Mouse (Mus musculus) stomach, postnatal 0 days (tissue): ENCODE measurements at regions not wholly inside any gene's neighbourhood (a gene's known extent, or its start where the extent isn't known, plus 50 kb on each side); places are given as distances from the start of the nearest gene placed in this dataset.

Experiments used
- ATAC-seq: fragments of 200-750 bp; cut with Nextera tagmentation; 2 replicates; pipeline ENCODE4 v1.8.0; 2017; ENCODE audit not compliant: low FRiP score, low TSS enrichment
- DNase-seq: peaks from one replicate; pipeline ENCODE4 v3.0.0-alpha.2; 2016; ENCODE audit warnings: low spot score
- H3K27ac ChIP-seq: fragments of 300-500 bp; sonication (generic); replicated peaks from 2 replicates; pipeline ENCODE4 v1.5.1; 2014; ENCODE audit warnings: mild to moderate bottlenecking, control low read depth
- H3K27me3 ChIP-seq: fragments of 300-500 bp; sonication (generic); 2 replicates; pipeline ENCODE4 v1.6.1; 2014; ENCODE audit warnings: low read length; ENCODE audit not compliant: control insufficient read depth, insufficient read depth
- H3K36me3 ChIP-seq: fragments of 300-500 bp; sonication (generic); 2 replicates; pipeline ENCODE4 v1.6.1; 2014; ENCODE audit warnings: low read length, mixed read lengths; ENCODE audit not compliant: control insufficient read depth, insufficient read depth
- H3K4me1 ChIP-seq: fragments of 300-500 bp; sonication (generic); replicated peaks from 2 replicates; pipeline ENCODE4 v1.6.1; 2014; ENCODE audit warnings: antibody characterized with exemption; ENCODE audit not compliant: control insufficient read depth, insufficient read depth
- H3K4me2 ChIP-seq: fragments of 300-500 bp; sonication (generic); replicated peaks from 2 replicates; pipeline ENCODE4 v1.6.1; 2014; ENCODE audit warnings: low read depth, mild to moderate bottlenecking, control low read depth, moderate library complexity
- H3K4me3 ChIP-seq: fragments of 300-500 bp; sonication (generic); 2 replicates; pipeline ENCODE4 v1.5.1; 2014; ENCODE audit warnings: low read depth, low read length, control low read depth
- H3K9ac ChIP-seq: fragments of 300-500 bp; sonication (generic); 2 replicates; pipeline ENCODE4 v1.6.1; 2014; ENCODE audit warnings: mild to moderate bottlenecking, low read length, control low read depth, mixed read lengths
- H3K9me3 ChIP-seq: fragments of 300-500 bp; sonication (generic); 2 replicates; pipeline ENCODE4 v1.6.1; 2016; ENCODE audit warnings: low read length; ENCODE audit not compliant: control insufficient read depth
- CTCF ChIP-seq: IDR thresholded peaks from 2 replicates; pipeline ENCODE4 v1.5.1; 2016; ENCODE audit warnings: antibody characterized with exemption, low read depth, mild to moderate bottlenecking, moderate library complexity
- EP300 ChIP-seq: optimal IDR thresholded peaks from 2 replicates; pipeline ENCODE3; 2016; ENCODE audit warnings: antibody characterized with exemption
- WGBS: fragments of 180-500 bp; shearing (Covaris S2); extraction: QIAGEN DNeasy Blood & Tissue Kit; methylation state at CpG from one replicate; pipeline ENCODE4 v1.1.7; 2014; 5-methylcytosine and 5-hydroxymethylcytosine counted together

DNA sequence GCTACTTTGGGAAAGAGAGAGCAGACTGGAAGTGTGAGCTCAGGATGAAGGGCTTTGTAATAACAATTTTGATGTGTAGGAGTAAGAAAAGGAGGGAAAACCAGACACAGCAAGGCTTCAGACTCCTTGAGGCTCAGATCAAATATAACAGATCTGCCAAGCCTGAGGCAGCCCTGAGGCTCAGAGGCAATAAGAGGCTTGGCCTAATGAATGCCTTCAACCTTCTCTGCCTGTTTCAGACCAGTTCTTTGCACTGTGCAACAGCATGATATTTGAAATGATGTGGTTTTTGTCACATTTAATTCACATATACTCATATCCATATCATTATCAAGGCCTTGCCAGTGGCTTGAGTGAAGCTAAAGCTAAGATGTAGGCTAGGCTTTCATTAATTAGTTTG lies 425.0 kb downstream of the Nova1 start:
- no peak for ATAC-seq
- Histone ChIP-seq H3K36me3 (no peaks in the 10 kb centered on the region), H3K4me3 (no peak overlapping the region), H3K27ac (no peak overlapping the region), H3K27me3 (no peaks in the 10 kb centered on the region), H3K4me1 (no peaks in the 10 kb centered on the region), H3K4me2 (no peak overlapping the region), H3K9me3 (no peaks in the 10 kb centered on the region), H3K9ac (no peak overlapping the region)
- TF ChIP-seq CTCF (no peak), EP300 (no peak)
- no peak for DNase-seq

- no peak for ATAC-seq
- no peaks in the 10 kb centered on the region for H3K9me3 ChIP-seq
- DNase-seq: no peak
- H3K27ac ChIP-seq: no peak overlapping the region
- TF ChIP-seq CTCF (no peak), EP300 (no peak)
- no peak overlapping the region for H3K4me2 ChIP-seq
- no peak overlapping the region for H3K4me3 ChIP-seq
- H3K4me1 ChIP-seq: no peaks in the 10 kb centered on the region
- no peak overlapping the region for H3K9ac ChIP-seq
- H3K27me3 ChIP-seq: no peaks in the 10 kb centered on the region
- no peaks in the 10 kb centered on the region for H3K36me3 ChIP-seq
Observed at GRCm38 (mm10) chr12:46378914-46379313, 439.8 kb downstream of the Nova1 start.

DNA sequence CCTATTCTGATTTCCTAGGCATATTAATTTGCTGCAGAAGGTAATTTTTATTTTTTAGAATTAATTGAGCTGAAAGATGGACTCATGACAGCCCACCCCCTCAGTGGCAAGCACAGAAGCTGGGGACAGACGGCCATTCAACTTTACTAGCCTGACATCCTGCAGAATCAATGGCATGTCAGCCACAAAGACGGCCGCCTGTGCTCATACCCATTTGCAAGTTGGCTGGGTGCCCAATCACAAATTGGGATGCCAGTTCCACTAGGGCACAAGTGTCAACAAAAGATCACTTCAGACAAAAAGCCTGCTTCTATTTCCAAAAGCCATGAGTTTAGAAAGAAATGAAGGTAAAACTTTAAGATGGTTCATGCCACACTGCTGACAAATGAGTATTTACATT lies 447.0 kb downstream of the Nova1 start:
- Histone ChIP-seq H3K9ac (no peak overlapping the region), H3K4me1 (no peaks in the 10 kb centered on the region), H3K27me3 (no peaks in the 10 kb centered on the region), H3K9me3 (no peaks in the 10 kb centered on the region), H3K4me2 (no peak overlapping the region), H3K36me3 (no peaks in the 10 kb centered on the region), H3K27ac (no peak overlapping the region), H3K4me3 (no peak overlapping the region)
- TF ChIP-seq EP300: no peak
- no peak for TF ChIP-seq CTCF
- ATAC-seq (no peak), DNase-seq (no peak)
- WGBS: 57% methylated on average over 3 of the region's 3 CpGs

GRCm38 (mm10) chr12:46333376-46333775 lies 485.4 kb downstream of the Nova1 start:
- ATAC-seq: no peak
- H3K4me3 ChIP-seq: no peak overlapping the region
- WGBS: 77% methylated on average over 1 of the region's 1 CpGs

DNA sequence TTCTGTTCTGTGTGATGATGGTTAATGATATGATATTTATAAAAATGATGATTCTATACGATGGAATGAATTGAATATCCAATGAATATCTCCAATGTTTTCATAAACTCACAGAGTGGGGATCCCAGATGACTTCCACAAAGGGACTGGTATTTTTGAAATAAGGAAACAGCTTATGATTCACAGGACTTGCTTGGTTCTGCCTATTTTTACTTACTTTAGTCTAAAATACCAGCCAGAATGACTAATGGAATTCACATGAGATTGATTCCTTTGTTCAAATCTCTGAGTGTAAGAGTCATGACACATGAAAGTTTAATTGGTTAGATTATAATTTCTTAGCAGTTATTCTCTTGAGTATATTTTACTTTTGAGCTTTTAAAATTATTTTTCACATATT lies 490.9 kb downstream of the Nova1 start:
- no peaks in the 10 kb centered on the region for H3K9me3 ChIP-seq
- H3K27ac ChIP-seq: no peak overlapping the region
- WGBS: 77% methylated on average over 1 of the region's 1 CpGs
- H3K36me3 ChIP-seq: no peaks in the 10 kb centered on the region
- no peak for DNase-seq
- no peak overlapping the region for H3K4me3 ChIP-seq
- H3K4me1 ChIP-seq: no peaks in the 10 kb centered on the region
- H3K9ac ChIP-seq: no peak overlapping the region
- H3K4me2 ChIP-seq: no peak overlapping the region
- no peaks in the 10 kb centered on the region for H3K27me3 ChIP-seq
- ATAC-seq: no peak
- TF ChIP-seq CTCF: no peak
- TF ChIP-seq EP300: no peak

More at GRCm38 (mm10) chr12:46333376-46333775, 485.4 kb downstream of the Nova1 start:
- Histone ChIP-seq H3K9ac (no peak overlapping the region), H3K27ac (no peak overlapping the region), H3K4me1 (no peaks in the 10 kb centered on the region), H3K4me2 (no peak overlapping the region), H3K27me3 (no peaks in the 10 kb centered on the region), H3K36me3 (no peaks in the 10 kb centered on the region), H3K9me3 (no peaks in the 10 kb centered on the region)
- no peak for DNase-seq
- TF ChIP-seq EP300 (no peak), CTCF (no peak)

GRCm38 (mm10) chr12:46323276-46323675 lies 495.5 kb downstream of the Nova1 start:
- 74% methylated on average over 3 of the region's 3 CpGs for WGBS
- no peak for TF ChIP-seq CTCF
- no peak for TF ChIP-seq EP300
- Histone ChIP-seq H3K9me3 (no peaks in the 10 kb centered on the region), H3K27ac (no peak overlapping the region), H3K27me3 (no peaks in the 10 kb centered on the region), H3K36me3 (no peaks in the 10 kb centered on the region), H3K4me3 (no peak overlapping the region), H3K4me1 (no peaks in the 10 kb centered on the region), H3K9ac (no peak overlapping the region), H3K4me2 (no peak overlapping the region)
- DNase-seq (no peak), ATAC-seq (no peak)
